Comparison of ENCODE assay signal across 8 mouse cellular contexts in genomic region chr1:168432232-168432280, GRCm38 (mm10). TPM values are rescaled to one million over a fixed set of nuclear protein-coding genes. Genes with fewer than 3 reads are reported as not detected.
DNase-seq lines count a peak whose midpoint lies in the region; ATAC-seq and TF ChIP-seq lines count a peak whose summit lies in the region.
"Not testable (repeated sequence)": the region's sequence is repeated elsewhere in the genome, so short reads cannot be mapped to it uniquely, and the experiment has no call there.

Gene Pbx1 (minus strand): TSS chr1:168432270.

- ATAC-seq in embryonic facial prominence, embryonic 15.5 days (ENCODE audit: insufficient number of reproducible peaks, low FRiP score, low TSS enrichment, low read depth); kidney, postnatal 0 days (replicated peaks; ENCODE audit: low FRiP score, low read depth); limb, embryonic 11.5 days (ENCODE audit: insufficient number of reproducible peaks, low FRiP score, low TSS enrichment, low read depth): not testable (repeated sequence)

- intact Hi-C loops in gastrocnemius, postnatal 36 days (cut with DNase I) = loop anchor here (5.0 to 10.0 kb wide), 2 partner anchors 105 to 337 kb away; no protein-coding TSS in a partner anchor

- H3K27me3 ChIP-seq in embryonic facial prominence, embryonic 15.5 days; kidney, postnatal 0 days (ENCODE audit: insufficient read depth, low read length); limb, embryonic 11.5 days (ENCODE audit: control insufficient read depth, insufficient read depth, low read length): not testable (repeated sequence)

- TF ChIP-seq CTCF in kidney, postnatal 0 days (IDR thresholded peaks at IDR 0.05; ENCODE audit: low read depth); olfactory bulb, adult 2 months (IDR thresholded peaks at IDR 0.05; ENCODE audit: insufficient read depth, low read depth, low read length): not testable (repeated sequence)

- H3K79me2 ChIP-seq in macrophage (ENCODE audit: inconsistent target) = not testable (repeated sequence)

- peak within 1 kb of the TSS; percentile 99 for H3K27ac ChIP-seq in embryonic facial prominence, embryonic 15.5 days (replicated peaks)
- peak within 1 kb of the TSS; percentile 94 for H3K27ac ChIP-seq in kidney, postnatal 0 days
- H3K27ac ChIP-seq in limb, embryonic 11.5 days (replicated peaks; ENCODE audit: low read depth, low read length) = peak within 1 kb of the TSS; percentile 99
- peak within 1 kb of the TSS; percentile 35 for H3K27ac ChIP-seq in macrophage
- peak within 1 kb of the TSS; percentile 99 for H3K27ac ChIP-seq in olfactory bulb, adult 2 months (ENCODE audit: insufficient read depth, low read depth, low read length)

- not testable (repeated sequence) for DNase-seq in adrenal gland, adult 8-10 months; gastrocnemius, postnatal 36 days; heart, postnatal 4 days; kidney, postnatal 0 days (ENCODE audit: low spot score); limb, embryonic 11.5 days (ENCODE audit: low spot score)

- not testable (repeated sequence) for H3K36me3 ChIP-seq in embryonic facial prominence, embryonic 15.5 days; kidney, postnatal 0 days (ENCODE audit: insufficient read depth, low read length); limb, embryonic 11.5 days (ENCODE audit: control insufficient read depth, insufficient read depth, low read length); macrophage (ENCODE audit: inconsistent target)

- H3K9me3 ChIP-seq in embryonic facial prominence, embryonic 15.5 days (replicated peaks); kidney, postnatal 0 days (replicated peaks; ENCODE audit: low read length); limb, embryonic 11.5 days (ENCODE audit: control insufficient read depth, low read length): not testable (repeated sequence)

- peaks cover 16% of the 10 kb centered on the region for H3K4me1 ChIP-seq in embryonic facial prominence, embryonic 15.5 days
- H3K4me1 ChIP-seq in kidney, postnatal 0 days (replicated peaks; ENCODE audit: insufficient read depth, low read length); limb, embryonic 11.5 days (ENCODE audit: control insufficient read depth, insufficient read depth, low read length); olfactory bulb, adult 2 months (ENCODE audit: control insufficient read depth, insufficient read depth, low read length): not testable (repeated sequence)

- H3K9ac ChIP-seq in embryonic facial prominence, embryonic 15.5 days = peak within 1 kb of the TSS; percentile 90
- peak within 1 kb of the TSS; percentile 78 for H3K9ac ChIP-seq in kidney, postnatal 0 days (ENCODE audit: low read depth, low read length)
- peak within 1 kb of the TSS; percentile 95 for H3K9ac ChIP-seq in limb, embryonic 11.5 days (ENCODE audit: low read length)

- H3K4me3 ChIP-seq in embryonic facial prominence, embryonic 15.5 days (replicated peaks) = peak within 1 kb of the TSS; percentile 83
- H3K4me3 ChIP-seq in kidney, postnatal 0 days (replicated peaks; ENCODE audit: low read depth, low read length) = peak within 1 kb of the TSS; percentile 61
- peak within 1 kb of the TSS; percentile 90 for H3K4me3 ChIP-seq in limb, embryonic 11.5 days (ENCODE audit: low read depth, low read length)
- peak within 1 kb of the TSS; percentile 63 for H3K4me3 ChIP-seq in macrophage (ENCODE audit: inconsistent target)
- peak within 1 kb of the TSS; percentile 95 for H3K4me3 ChIP-seq in olfactory bulb, adult 2 months (ENCODE audit: insufficient read depth, low read depth, low read length)

- not testable (repeated sequence) for TF ChIP-seq POLR2A in olfactory bulb, adult 2 months (IDR thresholded peaks at IDR 0.05; ENCODE audit: insufficient read depth, low read depth, low read length)

- H3K4me2 ChIP-seq in embryonic facial prominence, embryonic 15.5 days (replicated peaks) = peak within 1 kb of the TSS; percentile 56
- peak within 1 kb of the TSS; percentile 61 for H3K4me2 ChIP-seq in kidney, postnatal 0 days (ENCODE audit: low read length)
- peak within 1 kb of the TSS; percentile 52 for H3K4me2 ChIP-seq in limb, embryonic 11.5 days (ENCODE audit: low read depth, severe bottlenecking)

RNA-seq across cellular contexts. Expression of gene Pbx1, which starts in this region (rescaled TPM):
- total RNA-seq in adrenal gland, adult 8-10 months (2022) = 100 to 1,000 TPM; 152 to 211 (median 192) TPM
- polyA plus RNA-seq in embryonic facial prominence, embryonic 15.5 days (2015; fragmentation: Nextera tagmentation; extraction: Ambion mirVana) = 29.5 and 33.3 TPM in 2 replicates
- total RNA-seq in gastrocnemius, postnatal 36 days (2021) = 10 to 100 TPM; 15.1 to 17.7 TPM
- 100 to 1,000 TPM in 1 of 2 experiments, 10 to 100 TPM in 1; 90.6 to 101 TPM for total RNA-seq in heart, postnatal 4 days (2021)
- 55.7 and 59.4 TPM in 2 replicates for polyA plus RNA-seq in kidney, postnatal 0 days (2015; fragmentation: Nextera tagmentation; extraction: Ambion mirVana)
- 43.7 and 44.2 TPM in 2 replicates for polyA plus RNA-seq in limb, embryonic 11.5 days (2014; fragmentation: Nextera tagmentation; extraction: Ambion mirVana)
- total RNA-seq in macrophage (2018; cell fraction: chromatin; rRNA removed) = 10 to 100 TPM in 2 of 26 experiments, 1 to 10 TPM in 24; 1.5 to 13.0 (median 5.4) TPM
- 1 to 10 TPM in 17 of 26 experiments, under 1 TPM in 9; 0.62 to 2.3 (median 1.2) TPM for total RNA-seq in macrophage (2018; cell fraction: cytosol; rRNA removed)
- total RNA-seq in macrophage (2018; cell fraction: nucleus; rRNA removed) = 1 to 10 TPM in 25 of 26 experiments, under 1 TPM in 1; 0.95 to 6.5 (median 2.7) TPM
- 0.83 to 1.5 TPM (median 1.1 TPM) in 3 replicates for polyA plus RNA-seq in macrophage (2018)
- polyA plus RNA-seq in olfactory bulb, adult 2 months (2012; ENCODE audit: insufficient read depth, insufficient read length, low replicate concordance, missing spikeins) = 133 and 332 TPM in 2 replicates

Comparison
In these comparisons a context has a peak if more than half of its experiments do, and no peak if none do; other contexts are left out.
1. RNA of gene Pbx1 (total RNA-seq): 152 to 211 TPM in adrenal gland, adult 8-10 months and 90.6 to 101 TPM in heart, postnatal 4 days; 15.1 to 17.7 TPM in gastrocnemius, postnatal 36 days; every median in the first group is over 4 times any median in the second.
2. RNA of gene Pbx1 (polyA plus RNA-seq): 133 to 332 TPM in olfactory bulb, adult 2 months, 55.7 to 59.4 TPM in kidney, postnatal 0 days, 43.7 to 44.2 TPM in limb, embryonic 11.5 days and 29.5 to 33.3 TPM in embryonic facial prominence, embryonic 15.5 days; 0.83 to 1.5 TPM in macrophage; every median in the first group is over 10 times any median in the second.
3. H3K27ac ChIP-seq: peak in every context shown above with its lines; median percentile 99 in embryonic facial prominence, embryonic 15.5 days; 99 in limb, embryonic 11.5 days; 99 in olfactory bulb, adult 2 months; 94 in kidney, postnatal 0 days; 35 in macrophage.
4. Peak in every context shown above with its lines, with median percentiles within 50 percentile points of each other: H3K4me2 ChIP-seq, H3K4me3 ChIP-seq and H3K9ac ChIP-seq.